Mouse (Mus musculus) MEL (cell line): Measurements from ENCODE around the gene Tesk2.

Experiments used
- EP300 ChIP-seq, 2 experiments: IDR thresholded peaks; 2 replicates each; pipeline ENCODE4 v1.6.1; 2011; ENCODE audit warnings: improper control_type of control experiment in 2 of 2, low read length in 2 of 2, low read depth in 1 of 2, mild to moderate bottlenecking in 1 of 2
- NRF1 ChIP-seq: IDR thresholded peaks from 2 replicates; pipeline ENCODE4 v1.6.1; 2014; ENCODE audit warnings: low read depth, mild to moderate bottlenecking, inconsistent platforms, low read length, improper control_type of control experiment, moderate library complexity; ENCODE audit not compliant: poor library complexity, insufficient read depth, severe bottlenecking
- POLR2A ChIP-seq, 2 experiments: IDR thresholded peaks; 2 replicates each; pipeline ENCODE4 v1.6.1; 2011 to 2012; ENCODE audit warnings: low read length in 2 of 2, mild to moderate bottlenecking in 2 of 2, control low read depth in 1 of 2, improper control_type of control experiment in 1 of 2, low read depth in 1 of 2, moderate library complexity in 1 of 2; ENCODE audit not compliant: control insufficient read depth in 1 of 2, insufficient read depth in 1 of 2, poor library complexity in 1 of 2
- SIN3A ChIP-seq: IDR thresholded peaks from 2 replicates; pipeline ENCODE4 v1.6.1; 2012; ENCODE audit warnings: low read length, improper control_type of control experiment, inconsistent platforms
- TCF12 ChIP-seq: IDR thresholded peaks from 2 replicates; pipeline ENCODE4 v1.6.1; 2014; ENCODE audit warnings: low read depth, mild to moderate bottlenecking, inconsistent platforms, low read length, improper control_type of control experiment, moderate library complexity

- TF ChIP-seq EP300 (IDR thresholded peaks at IDR 0.05; ENCODE audit: low read depth in 1 of 2, low read length in 2 of 2) (peak in 1 of 2 experiments; percentile 49; a peak in 2 of 4 replicates), SIN3A (no peak), NRF1 (no peak), POLR2A (IDR thresholded peaks at IDR 0.05; ENCODE audit: control insufficient read depth in 1 of 2, insufficient read depth in 1 of 2, low read depth in 1 of 2, low read length in 2 of 2, poor library complexity in 1 of 2) (no peak), TCF12 (peak; percentile 76; the same call in 1 of the 2 replicates)
Measured at GRCm38 (mm10) chr4:116811012-116811411, 90.3 kb downstream of the Tesk2 start.
